Mouse (Mus musculus) spleen, embryonic (tissue): Measurements from ENCODE around the gene Rab3gap1.

Experiments used
- CTCF ChIA-PET: fragments of 350-600 bp; sonication (Branson Sonifier 250); formaldehyde crosslinking; loops from one replicate; lab custom pipeline; 2022; lab: Charles Lee

Rab3gap1 gene

DNA sequence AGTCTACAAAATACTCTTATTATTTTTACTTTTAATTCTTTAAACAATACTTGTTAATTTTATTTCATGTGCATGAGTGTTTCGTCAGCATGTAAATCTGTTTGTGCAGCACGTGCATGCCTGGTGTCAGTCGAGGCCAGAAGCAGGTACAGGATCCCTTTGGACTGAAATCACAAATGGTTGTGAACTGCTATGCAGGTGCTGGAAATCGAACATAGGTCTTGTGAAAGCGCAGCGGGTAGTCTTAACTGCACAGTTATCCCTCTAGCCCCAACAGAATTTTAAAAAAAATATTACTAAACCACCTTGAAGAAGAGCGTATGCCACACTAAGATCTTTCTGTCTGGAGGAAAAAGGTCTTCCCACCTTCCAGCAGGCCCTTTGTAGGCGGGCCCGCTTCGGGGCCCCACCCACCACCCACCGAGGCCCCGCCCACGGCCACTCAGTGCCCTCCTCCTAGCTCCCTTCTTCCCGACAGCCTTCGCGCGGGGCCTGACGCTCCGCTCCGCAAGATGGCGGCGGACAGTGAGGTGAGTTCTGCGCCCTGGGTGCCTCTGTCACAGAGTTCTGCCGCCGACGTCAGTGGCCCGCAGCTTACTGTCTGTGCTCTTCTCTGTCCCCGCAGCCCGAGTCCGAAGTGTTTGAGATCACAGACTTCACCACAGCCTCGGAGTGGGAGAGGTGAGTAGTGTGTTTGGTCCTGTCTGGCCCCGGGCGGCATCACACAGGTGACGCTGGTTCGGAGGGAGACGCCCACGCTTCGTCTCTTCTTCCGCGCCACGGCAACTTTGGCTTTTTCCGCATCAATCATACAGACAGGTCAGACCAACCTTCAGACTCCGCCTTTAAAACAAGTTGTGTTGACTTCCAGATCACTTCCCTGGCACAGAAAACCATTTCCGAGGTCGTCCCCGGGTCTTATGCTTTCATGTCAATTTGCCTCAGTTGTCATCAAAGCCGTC lies at the start of gene Rab3gap1:
TSS of gene Rab3gap1 (plus strand) at position 474 of the 962 bp plus-strand sequence.
- CTCF ChIA-PET, result no interaction called here

- CTCF ChIA-PET, result interaction anchor here (0.7 kb wide), 2 partner anchors 58 to 619 kb away, joined by 3 read pairs; no protein-coding TSS in a partner anchor
These were observed 41.2 kb upstream of the Rab3gap1 start for GRCm38 (mm10) chr1:127827325-127827724.

DNA sequence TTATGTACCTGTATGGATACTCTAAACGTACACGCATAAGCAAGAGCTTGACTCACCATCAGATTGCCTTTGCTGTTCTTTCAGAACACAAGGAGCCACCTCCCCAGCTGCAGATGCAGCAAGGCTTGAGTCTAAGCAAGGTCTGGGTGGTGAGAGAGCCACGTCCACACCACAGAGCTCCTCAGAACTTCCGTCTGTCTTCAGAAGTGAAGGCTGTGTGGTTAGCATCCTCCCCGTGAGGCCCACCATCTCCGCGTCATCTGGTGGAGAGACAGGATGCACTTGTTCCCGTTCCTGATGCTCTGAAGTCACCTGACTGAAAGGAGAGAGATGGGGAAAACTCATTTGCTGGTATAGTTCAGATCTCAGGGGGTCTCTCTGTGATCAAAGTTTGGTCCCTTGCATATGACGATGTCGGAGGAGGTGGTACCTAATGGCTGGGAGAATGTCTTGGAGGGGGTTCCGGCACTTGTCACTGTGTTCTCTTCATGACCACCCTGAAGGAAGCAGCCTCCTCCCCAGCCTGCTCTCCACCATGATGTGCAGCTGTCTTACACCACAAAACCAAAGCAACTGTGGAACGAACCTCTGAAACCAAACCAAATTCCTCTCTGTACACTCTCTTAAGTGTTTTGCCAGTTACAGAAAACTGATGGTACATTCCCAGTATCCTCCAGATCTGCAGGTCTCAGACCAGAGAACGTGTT lies 38.2 kb upstream of the Rab3gap1 start:
- CTCF ChIA-PET, result interaction anchor here (0.7 kb wide), 1 partner anchor 390 kb away, joined by 4 read pairs; no protein-coding TSS in a partner anchor

DNA sequence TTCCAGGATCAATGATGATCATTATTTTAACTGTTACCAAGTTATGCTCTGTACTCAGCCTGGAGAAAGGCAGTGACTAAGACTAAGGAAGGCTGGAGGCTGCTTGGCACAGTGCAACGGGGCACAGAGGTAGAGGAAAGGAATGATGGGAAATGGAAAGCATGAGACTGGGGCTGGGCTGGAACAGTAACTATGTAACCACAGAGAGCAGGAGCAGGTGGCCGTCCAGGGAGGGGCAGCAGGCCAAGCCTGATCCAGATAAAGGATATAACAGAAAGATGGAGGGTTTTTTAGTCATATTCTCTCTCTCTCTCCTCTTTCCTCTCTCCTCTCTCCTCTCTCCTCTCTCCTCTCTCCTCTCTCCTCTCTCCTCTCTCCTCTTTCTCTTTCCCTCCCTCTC lies 34.9 kb upstream of the Rab3gap1 start:
- CTCF ChIA-PET, result no interaction called here

- CTCF ChIA-PET, result no interaction called here
These were observed 34.4 kb upstream of the Rab3gap1 start for GRCm38 (mm10) chr1:127834202-127834601.

DNA sequence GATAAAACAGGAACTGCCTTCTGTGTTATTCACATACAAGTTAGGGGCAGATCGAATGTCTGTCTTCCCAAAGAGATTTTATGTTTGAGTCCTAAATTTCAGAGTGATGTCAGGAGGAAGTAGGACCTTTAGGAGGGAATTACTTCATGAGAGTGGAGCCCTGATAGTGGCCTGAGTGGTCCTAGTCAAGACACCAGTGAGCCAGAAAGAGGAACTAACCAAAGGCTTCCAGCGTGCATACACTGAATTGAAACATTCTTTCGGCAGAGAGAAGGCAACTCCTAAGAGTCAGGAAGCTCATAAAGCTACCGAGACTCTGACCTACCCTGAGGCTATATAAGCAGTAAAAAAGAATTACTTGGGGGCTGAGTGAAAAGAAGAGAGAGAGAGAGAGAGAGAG lies 32.0 kb upstream of the Rab3gap1 start:
- CTCF ChIA-PET, result no interaction called here

DNA sequence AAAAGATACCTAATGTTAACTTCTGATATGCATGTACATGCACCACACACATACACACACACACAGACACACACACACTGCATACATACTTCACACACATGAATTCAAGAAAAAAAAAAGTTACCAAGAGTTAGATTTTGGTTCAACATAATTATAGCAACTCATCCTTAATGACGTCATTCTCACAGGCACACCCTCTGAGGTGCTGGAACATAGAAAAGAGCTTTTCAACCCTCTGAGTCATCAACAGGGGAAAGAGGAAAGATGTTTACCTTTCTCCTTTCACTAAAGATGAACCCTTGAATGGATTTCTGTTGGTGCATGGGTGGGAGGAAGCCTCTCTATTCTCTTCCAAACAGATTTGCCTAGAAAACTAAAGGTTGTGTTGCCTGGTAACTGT lies 30.0 kb upstream of the Rab3gap1 start:
- CTCF ChIA-PET, result no interaction called here

GRCm38 (mm10) chr1:127845472-127845871 lies 23.1 kb upstream of the Rab3gap1 start:
- CTCF ChIA-PET, result no interaction called here

DNA sequence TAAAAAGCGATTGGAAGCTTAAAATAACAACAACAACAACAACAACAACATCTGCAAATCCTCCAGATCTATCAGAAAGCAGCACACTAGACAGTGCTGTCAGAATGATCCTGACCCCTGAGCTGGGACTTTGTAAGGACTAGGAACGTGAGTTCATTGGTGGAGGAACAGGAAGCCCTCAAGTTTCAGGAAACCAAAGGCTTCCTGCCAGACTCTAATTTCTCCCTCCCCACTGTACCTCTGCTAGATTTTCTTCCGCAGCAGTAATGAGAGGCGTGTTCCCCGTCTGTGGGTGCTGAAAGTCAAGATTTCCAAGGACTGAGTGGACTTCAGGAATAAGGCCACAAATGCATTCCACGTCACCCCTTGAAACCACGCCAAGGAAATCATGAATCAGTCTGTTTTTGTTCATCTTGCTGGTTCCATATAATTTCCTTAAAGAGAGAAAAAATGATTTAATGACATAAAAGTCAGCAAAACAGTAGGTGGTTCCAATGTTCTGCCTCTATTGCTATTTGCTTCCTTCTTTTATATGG lies 18.4 kb upstream of the Rab3gap1 start:
- CTCF ChIA-PET, result no interaction called here

GRCm38 (mm10) chr1:127854486-127855222 lies 13.9 kb upstream of the Rab3gap1 start, which contains the start of gene Map3k19:
TSS of gene Map3k19 (minus strand) at chr1:127855031.
- CTCF ChIA-PET, result interaction anchor here (0.5 to 0.6 kb wide), 2 partner anchors 8 to 288 kb away, joined by 3 to 5 read pairs; no protein-coding TSS in a partner anchor

- CTCF ChIA-PET, result no interaction called here
These were observed 9.5 kb upstream of the Rab3gap1 start for GRCm38 (mm10) chr1:127858945-127859648.

DNA sequence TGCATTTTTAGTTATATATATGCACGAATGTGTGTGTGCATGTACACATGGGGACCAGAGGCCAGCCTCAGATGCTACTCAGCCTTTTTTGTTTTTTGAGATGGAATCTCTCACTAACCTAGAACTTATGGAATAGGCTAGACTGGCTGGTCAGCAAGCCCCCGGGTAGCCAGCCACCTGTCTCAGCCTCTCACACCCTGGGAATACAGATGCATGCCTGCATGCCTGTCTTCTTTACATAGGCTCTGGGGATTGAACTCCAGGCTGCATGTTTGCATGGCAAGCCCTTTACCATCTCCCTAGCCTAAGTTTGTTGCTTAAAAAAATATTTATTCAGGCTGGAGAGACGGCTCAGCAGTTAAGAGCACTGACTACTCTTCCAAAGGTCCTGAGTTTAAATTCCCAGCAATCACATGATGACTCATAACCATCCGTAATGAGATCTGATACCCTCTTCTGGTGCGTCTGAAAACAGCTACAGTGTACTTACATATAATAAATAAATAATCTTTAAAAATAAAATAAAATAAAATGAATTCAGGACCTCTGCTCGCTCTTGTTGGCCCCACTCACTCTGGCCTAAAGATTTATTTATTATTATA lies 8.7 kb upstream of the Rab3gap1 start:
- CTCF ChIA-PET, result no interaction called here

DNA sequence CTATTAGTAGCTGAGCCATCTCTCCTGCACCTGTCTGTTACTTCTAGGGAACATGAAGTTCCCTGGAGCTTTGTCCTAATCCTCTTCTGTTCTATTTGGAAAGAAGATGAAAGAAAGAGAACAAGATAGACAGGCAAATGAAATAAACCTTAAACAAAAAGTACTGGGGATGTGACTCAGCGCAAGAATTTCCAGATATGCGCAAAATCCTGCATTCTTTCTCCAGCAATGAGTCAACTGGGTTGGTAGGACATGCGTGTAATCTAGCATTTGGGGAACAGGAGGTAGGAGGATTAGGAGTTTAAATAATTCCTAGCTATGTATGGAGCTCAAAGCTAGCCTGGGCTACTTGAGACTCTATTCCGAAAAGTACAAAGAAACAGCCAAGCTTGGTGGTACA lies 8.1 kb upstream of the Rab3gap1 start:
- CTCF ChIA-PET, result interaction anchor here (0.6 kb wide), 1 partner anchor 40 kb away, joined by 6 read pairs; no protein-coding TSS in a partner anchor

DNA sequence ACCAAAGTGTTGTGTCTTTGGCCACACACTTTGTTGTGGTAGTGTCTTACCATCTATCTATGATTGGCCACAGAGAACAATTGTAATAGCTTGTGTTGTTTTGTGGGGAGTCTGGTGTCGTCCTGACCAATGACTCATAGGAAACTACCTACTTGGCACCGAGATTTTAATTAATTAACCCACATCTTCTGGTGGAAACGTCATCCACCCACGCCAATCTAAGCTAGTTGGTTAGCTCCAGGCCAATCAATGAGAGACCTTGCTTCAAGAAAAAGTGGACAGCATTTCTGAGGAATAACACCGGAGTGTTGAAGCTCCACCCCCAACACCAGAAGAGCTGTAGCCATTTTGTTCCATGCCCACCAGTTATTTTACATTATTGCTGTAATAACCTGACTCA lies 6.7 kb upstream of the Rab3gap1 start:
- CTCF ChIA-PET, result interaction anchor here (0.7 kb wide), 2 partner anchors 8 to 11 kb away, joined by 3 to 5 read pairs; no protein-coding TSS in a partner anchor

- CTCF ChIA-PET, result no interaction called here
These were observed 4.8 kb upstream of the Rab3gap1 start for GRCm38 (mm10) chr1:127863806-127864205.

DNA sequence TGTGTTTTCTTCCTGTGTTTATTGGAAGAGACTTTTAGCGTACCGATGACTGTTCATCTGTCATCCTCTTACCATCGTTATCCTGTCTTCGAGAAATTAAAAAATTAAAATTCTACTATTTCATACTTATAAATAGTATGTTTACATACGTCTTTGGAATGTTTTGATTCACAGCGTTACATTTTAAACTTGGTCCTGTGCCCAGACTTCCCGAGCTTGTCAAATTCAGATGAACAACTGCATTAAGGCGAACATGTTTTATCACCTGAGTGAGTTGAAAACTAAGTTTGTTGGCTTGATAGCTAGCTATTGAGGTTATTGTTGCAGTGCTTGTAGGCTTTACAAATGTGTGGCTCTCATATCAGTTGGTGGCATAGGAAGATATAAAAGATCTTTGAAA lies 703 bp downstream of the Rab3gap1 start:
- CTCF ChIA-PET, result no interaction called here

GRCm38 (mm10) chr1:127899401-127899800 lies 30.8 kb downstream of the Rab3gap1 start:
- CTCF ChIA-PET, result no interaction called here

- CTCF ChIA-PET, result no interaction called here
These were observed 36.3 kb downstream of the Rab3gap1 start for GRCm38 (mm10) chr1:127904774-127905385.

DNA sequence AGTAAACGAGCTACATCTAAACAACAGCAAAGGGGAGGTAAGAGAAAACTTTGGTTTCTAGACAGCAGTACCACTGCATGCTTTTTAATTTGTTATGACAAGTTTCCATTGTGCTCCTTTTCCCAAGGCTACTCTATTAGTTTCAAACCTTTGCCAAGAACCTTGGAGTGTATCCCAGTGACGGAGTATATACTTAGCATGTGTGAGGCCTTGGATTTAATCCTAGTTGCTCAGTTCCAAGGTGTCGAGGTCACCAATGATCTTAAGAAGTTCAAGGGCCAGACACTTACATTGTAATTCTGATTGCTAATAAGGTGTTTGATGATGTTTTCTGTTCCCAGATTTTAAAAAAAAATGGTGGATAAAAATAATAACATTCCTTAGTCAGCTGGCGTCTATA lies 44.5 kb downstream of the Rab3gap1 start:
- CTCF ChIA-PET, result interaction anchor here (0.6 kb wide), 1 partner anchor 84 kb away, joined by 4 read pairs; no protein-coding TSS in a partner anchor

- CTCF ChIA-PET, result no interaction called here
These were observed 46.7 kb downstream of the Rab3gap1 start for GRCm38 (mm10) chr1:127915316-127915715.
